ENCODE assay signal across 24 mouse cellular contexts in genomic region chr1:72714547-72714946, GRCm38 (mm10). TPM values are rescaled to one million over a fixed set of nuclear protein-coding genes. Genes with fewer than 3 reads are reported as not detected.
DNase-seq lines count a peak whose midpoint lies in the region; TF ChIP-seq lines count a peak whose summit lies in the region.
"Had no signal": no experiment of that assay in that cellular context is flagged by ENCODE, and none has a peak within 500 bp of the region (broad histone marks: within the 10 kb centered on the region; RNA-seq: fewer than 3 reads in every experiment).

No protein-coding gene starts in this region.

- no peak for TF ChIP-seq CTCF in ES-Bruce4 (IDR thresholded peaks at IDR 0.05; ENCODE audit: low read depth, low read length)
- TF ChIP-seq CTCF in embryonic fibroblast, embryonic 13.5 days (IDR thresholded peaks at IDR 0.05; ENCODE audit: borderline replicate concordance, insufficient read depth, low read length), result no peak

- H3K9me3 ChIP-seq in ES-Bruce4 (replicated peaks; ENCODE audit: control insufficient read depth, insufficient read depth, low read length, poor library complexity, severe bottlenecking), result no peaks in the 10 kb centered on the region
- H3K9me3 ChIP-seq: heart, embryonic 13.5 days; hindbrain, embryonic 12.5 days had no signal

- H3K4me1 ChIP-seq in ES-Bruce4 (ENCODE audit: control insufficient read depth, insufficient read depth, low read length), result peaks cover 2% of the 10 kb centered on the region
- H3K4me1 ChIP-seq in embryonic fibroblast, embryonic 13.5 days (ENCODE audit: control insufficient read depth, insufficient read depth, low read length), result peaks cover 5% of the 10 kb centered on the region; the same call in 1 of the 2 replicates

- H3K4me3 ChIP-seq in ES-Bruce4 (ENCODE audit: low read depth, low read length), result no peak overlapping the region
- H3K4me3 ChIP-seq in embryonic fibroblast, embryonic 13.5 days (ENCODE audit: insufficient read depth, low read length), result no peak overlapping the region
- H3K4me3 ChIP-seq: heart, embryonic 13.5 days; hindbrain, embryonic 12.5 days had no signal

- peak overlapping the region; percentile 36; the same call in 1 of the 2 replicates for H3K27ac ChIP-seq in ES-Bruce4 (ENCODE audit: insufficient read depth, low read length)
- H3K27ac ChIP-seq in embryonic fibroblast, embryonic 13.5 days (ENCODE audit: insufficient read depth, low read length), result no peak overlapping the region
- H3K27ac ChIP-seq: heart, embryonic 13.5 days; hindbrain, embryonic 12.5 days had no signal

- H3K9ac ChIP-seq in ES-Bruce4 (ENCODE audit: low read depth, poor library complexity, severe bottlenecking), result 0 out of 2 replicates have a peak overlapping the region, but pooled peaks have one; percentile 14
- H3K9ac ChIP-seq: forebrain, postnatal 0 days; heart, embryonic 13.5 days; hindbrain, embryonic 12.5 days had no signal

- H3K27me3 ChIP-seq in ES-Bruce4 (ENCODE audit: control insufficient read depth, insufficient read depth, low read length, poor library complexity, severe bottlenecking), result no peaks in the 10 kb centered on the region
- H3K27me3 ChIP-seq: heart, embryonic 13.5 days; hindbrain, embryonic 12.5 days had no signal

- peak; percentile 58 for DNase-seq in heart, adult 11 months
- DNase-seq in heart, postnatal 4 days, result no peak
- peak; percentile 14 for DNase-seq in 416B (ENCODE audit: low read depth)
- no peak for DNase-seq in layer of hippocampus, postnatal 36 days
- DNase-seq: adrenal gland, postnatal 14 days; cerebellum, adult 11-12 months; cerebellum, adult 9-10 months; cerebellum, postnatal 25 days; forebrain, postnatal 0 days; gastrocnemius, postnatal 25 days; heart, postnatal 36 days had no signal

- no peak for TF ChIP-seq EP300 in ES-Bruce4 (IDR thresholded peaks at IDR 0.05; ENCODE audit: insufficient read depth, low read depth, low read length)

- no peak for TF ChIP-seq POLR2A in ES-Bruce4 (IDR thresholded peaks at IDR 0.05; ENCODE audit: insufficient read depth, low read length)
- TF ChIP-seq POLR2A in embryonic fibroblast, embryonic 13.5 days (IDR thresholded peaks at IDR 0.05; ENCODE audit: low read depth, low read length), result 0 out of 2 replicates have a peak, but pooled peaks have one; percentile 35

- H3K36me3 ChIP-seq in ES-Bruce4 (ENCODE audit: control insufficient read depth, insufficient read depth, low read length, poor library complexity, severe bottlenecking), result peaks cover 46% of the 10 kb centered on the region

RNA-seq across cellular contexts. Expression of gene Rpl37a, which starts 3.5 kb away (rescaled TPM):
- total RNA-seq in heart, postnatal 4 days (2021), result 100 to 1,000 TPM; 918 to 961 TPM
- 1,055 and 1,149 TPM in 2 replicates for polyA plus RNA-seq in ES-Bruce4 (2011; ENCODE audit: insufficient read depth, insufficient read length, low read depth, missing spikeins)
- 1,004 and 1,061 TPM in 2 replicates for polyA plus RNA-seq in embryonic fibroblast, embryonic 13.5 days (2011; ENCODE audit: insufficient read length, low read depth, missing spikeins)
- 100 to 1,000 TPM; 568 to 629 TPM for total RNA-seq in layer of hippocampus, postnatal 36 days (2021)

RNA-seq across cellular contexts. Expression of gene Ankar, which starts 14.2 kb away (rescaled TPM):
- total RNA-seq in heart, postnatal 4 days (2021), result not detected
- polyA plus RNA-seq in ES-Bruce4 (2011; ENCODE audit: insufficient read depth, insufficient read length, low read depth, missing spikeins), result not detected in 2 replicates
- not detected in 2 replicates for polyA plus RNA-seq in embryonic fibroblast, embryonic 13.5 days (2011; ENCODE audit: insufficient read length, low read depth, missing spikeins)
- total RNA-seq in layer of hippocampus, postnatal 36 days (2021), result not detected
- total RNA-seq: adrenal gland, adult 18-20 months; adrenal gland, postnatal 14 days; forebrain, postnatal 0 days; gastrocnemius, adult 18-20 months; gastrocnemius, postnatal 25 days; granulocyte monocyte progenitor cell, adult 5-6 weeks; heart, postnatal 36 days had no signal
- polyA plus RNA-seq: cortical plate, adult 2 months; embryonic facial prominence, embryonic 14.5 days; forebrain, embryonic 11.5 days; forebrain, postnatal 0 days; heart, embryonic 13.5 days; heart, postnatal 0 days; hindbrain, embryonic 12.5 days; hindbrain, embryonic 16.5 days; intestine, postnatal 0 days had no signal

Comparison
In these comparisons a context has a peak if more than half of its experiments do, and no peak if none do; other contexts are left out.
1. DNase-seq: peak in heart, adult 11 months (single experiment) and 416B (single experiment); none in heart, postnatal 4 days (single experiment) and layer of hippocampus, postnatal 36 days (0 of 2).